Mouse (Mus musculus): ENCODE results near the gene Sec14l5.
A peak's percentile ranks its signal among the peaks of the same experiment; 100 is the strongest.

Gene Sec14l5

GRCm38 (mm10) chr16:5153299-5154026, 6.6 kb downstream of the Sec14l5 start:
- no peak for DNase-seq (ENCODE audit: low spot score in 2 of 2)

- DNase-seq (ENCODE audit: low spot score in 2 of 2): no peak
Observed at GRCm38 (mm10) chr16:5155014-5155413, 8.1 kb downstream of the Sec14l5 start.

- no peak for DNase-seq (ENCODE audit: low spot score in 2 of 2)
Observed at GRCm38 (mm10) chr16:5156495-5156894, 9.6 kb downstream of the Sec14l5 start.

- DNase-seq (ENCODE audit: low spot score in 2 of 2): no peak
Observed at GRCm38 (mm10) chr16:5157113-5157512, 10.2 kb downstream of the Sec14l5 start.

GRCm38 (mm10) chr16:5159248-5159647, 12.3 kb downstream of the Sec14l5 start:
- no peak for DNase-seq (ENCODE audit: low spot score in 2 of 2)

- DNase-seq (ENCODE audit: low spot score in 2 of 2): no peak
Observed at GRCm38 (mm10) chr16:5164327-5164726, 17.4 kb downstream of the Sec14l5 start.

- no peak for DNase-seq (ENCODE audit: low spot score in 2 of 2)
Observed at GRCm38 (mm10) chr16:5168038-5168437, 21.1 kb downstream of the Sec14l5 start.

- no peak for DNase-seq (ENCODE audit: low spot score in 2 of 2)
Observed at GRCm38 (mm10) chr16:5168829-5169228, 21.9 kb downstream of the Sec14l5 start.

- no peak for DNase-seq (ENCODE audit: low spot score in 2 of 2)
Observed at GRCm38 (mm10) chr16:5172636-5173035, 25.7 kb downstream of the Sec14l5 start.

- DNase-seq (ENCODE audit: low spot score in 2 of 2): no peak
Observed at GRCm38 (mm10) chr16:5183310-5183975, 36.5 kb downstream of the Sec14l5 start.

GRCm38 (mm10) chr16:5184101-5184500, 37.2 kb downstream of the Sec14l5 start:
- no peak for DNase-seq (ENCODE audit: low spot score in 2 of 2)

GRCm38 (mm10) chr16:5184956-5185355, 38.0 kb downstream of the Sec14l5 start:
- DNase-seq (ENCODE audit: low spot score in 2 of 2): no peak

- DNase-seq (ENCODE audit: low spot score in 2 of 2): no peak
Observed at GRCm38 (mm10) chr16:5185691-5186090, 38.8 kb downstream of the Sec14l5 start.

GRCm38 (mm10) chr16:5186234-5186633, 39.3 kb downstream of the Sec14l5 start:
- DNase-seq (ENCODE audit: low spot score in 2 of 2): no peak

GRCm38 (mm10) chr16:5195080-5195479, 48.2 kb downstream of the Sec14l5 start:
- peak; percentile 35 to 75 for DNase-seq (ENCODE audit: low spot score in 2 of 2)

GRCm38 (mm10) chr16:5202681-5203080, 55.8 kb downstream of the Sec14l5 start:
- peak; percentile 17 to 47 for DNase-seq (ENCODE audit: low spot score in 2 of 2)

- DNase-seq (ENCODE audit: low spot score in 2 of 2): peak; percentile 36 to 47
Observed at GRCm38 (mm10) chr16:5203200-5203599, 56.3 kb downstream of the Sec14l5 start.

- DNase-seq (ENCODE audit: low spot score in 2 of 2): peak; percentile 44 to 82
Observed at GRCm38 (mm10) chr16:5203668-5204433, 56.9 kb downstream of the Sec14l5 start, which contains the start of gene Nagpa. Gene Nagpa, minus strand, starts transcription at chr16:5204012.

GRCm38 (mm10) chr16:5205431-5205970, 58.6 kb downstream of the Sec14l5 start:
- DNase-seq (ENCODE audit: low spot score in 2 of 2): no peak

GRCm38 (mm10) chr16:5206051-5206450, 59.1 kb downstream of the Sec14l5 start:
- no peak for DNase-seq (ENCODE audit: low spot score in 2 of 2)

- no peak for DNase-seq (ENCODE audit: low spot score in 2 of 2)
Observed at GRCm38 (mm10) chr16:5210365-5210764, 63.5 kb downstream of the Sec14l5 start.

GRCm38 (mm10) chr16:5212150-5212549, 65.2 kb downstream of the Sec14l5 start:
- DNase-seq (ENCODE audit: low spot score in 2 of 2): no peak

All from spleen, postnatal 10 days (tissue).